Mouse (Mus musculus): ENCODE data around the gene Poll. TPM values are rescaled to one million over a fixed set of nuclear protein-coding genes. Genes with fewer than 3 reads are reported as not detected.
A peak's percentile ranks its signal among the peaks of the same experiment; 100 is the strongest.

The Poll gene
- total RNA-seq, 2 experiments from 2014 or later: 13.3 to 14.2 TPM

DNA sequence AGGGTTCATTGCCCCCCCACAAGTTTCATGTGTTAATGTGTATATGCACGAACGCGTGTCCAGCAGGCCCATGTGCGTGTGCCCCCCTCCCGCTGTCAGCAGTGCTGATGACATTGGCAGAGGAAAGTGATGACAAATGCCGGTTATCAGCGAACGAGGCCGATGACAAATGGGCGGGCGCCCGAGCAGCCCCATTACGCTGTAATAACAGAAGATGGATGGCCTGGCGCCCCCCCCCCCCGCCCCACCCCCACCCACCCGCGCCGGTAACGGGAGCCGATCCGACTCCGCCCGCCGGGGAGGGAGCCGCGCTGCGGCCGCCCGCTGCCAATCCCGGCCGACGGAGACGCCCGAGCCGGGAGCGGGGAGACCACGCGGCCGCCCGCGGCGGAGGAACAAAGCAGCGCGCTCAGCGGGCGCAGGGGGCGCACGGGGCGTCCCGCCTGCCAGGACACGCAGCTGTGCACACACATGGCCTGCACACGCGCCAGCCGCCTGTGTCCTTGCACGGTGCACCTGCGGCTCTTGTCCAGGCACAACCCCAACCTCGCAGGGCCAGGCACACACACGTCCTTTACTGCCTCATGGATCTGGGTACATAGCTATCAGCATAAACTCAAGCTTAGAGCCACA, 18.8 kb downstream of the Poll start:
- intact Hi-C loops (cut with DNase I): loop anchor here (10.0 kb wide), 1 partner anchor 107 kb away; no protein-coding TSS in a partner anchor
- DNase-seq: peak in 1 of 2 experiments; percentile 39

DNA sequence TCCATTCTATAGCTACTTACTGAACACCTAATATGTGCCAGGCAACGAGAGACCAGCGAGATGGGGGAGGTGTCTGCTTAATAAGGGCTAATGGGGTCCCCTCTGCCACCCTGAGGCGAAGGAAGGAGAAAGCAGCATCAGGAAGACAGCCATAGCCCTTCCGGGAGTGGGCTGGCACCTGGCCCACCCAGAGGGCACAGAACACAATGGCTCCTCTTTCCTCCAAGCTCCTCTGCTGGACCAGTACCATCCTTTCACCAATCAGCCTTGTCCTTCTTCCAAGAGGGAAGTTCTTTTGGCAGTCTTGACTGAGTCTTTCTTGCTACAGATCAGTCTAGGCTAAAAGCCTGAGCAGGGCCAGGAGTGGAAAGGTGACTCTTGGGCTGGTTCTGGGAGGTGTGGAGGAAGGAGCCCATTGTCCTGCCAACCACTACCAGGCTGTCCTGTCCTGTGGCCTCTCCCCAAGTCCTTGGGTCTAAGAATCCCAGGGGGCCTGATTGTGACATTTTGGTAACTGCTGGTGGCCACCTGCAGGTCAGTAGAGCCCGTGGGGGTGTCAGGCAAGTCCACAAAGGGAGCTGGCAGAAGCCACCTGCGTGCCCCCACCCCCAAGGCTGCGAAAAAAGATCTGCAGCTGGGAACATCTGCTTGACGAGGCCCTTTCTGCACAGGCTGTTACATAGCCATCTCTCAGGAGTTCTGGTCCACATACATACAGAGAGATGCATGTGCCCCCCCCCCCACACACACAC, 19.5 kb downstream of the Poll start:
- no peak for DNase-seq
- intact Hi-C loops (cut with DNase I): loop anchor here (10.0 kb wide), 1 partner anchor 106 kb away; no protein-coding TSS in a partner anchor

- intact Hi-C loops (cut with DNase I): no loop called here
- peak in 1 of 2 experiments; percentile 40 for DNase-seq
Measured at GRCm38 (mm10) chr19:45537505-45537904, 22.8 kb downstream of the Poll start.

- DNase-seq: no peak
- intact Hi-C loops (cut with DNase I): no loop called here
Measured at GRCm38 (mm10) chr19:45535929-45536328, 24.4 kb downstream of the Poll start.

DNA sequence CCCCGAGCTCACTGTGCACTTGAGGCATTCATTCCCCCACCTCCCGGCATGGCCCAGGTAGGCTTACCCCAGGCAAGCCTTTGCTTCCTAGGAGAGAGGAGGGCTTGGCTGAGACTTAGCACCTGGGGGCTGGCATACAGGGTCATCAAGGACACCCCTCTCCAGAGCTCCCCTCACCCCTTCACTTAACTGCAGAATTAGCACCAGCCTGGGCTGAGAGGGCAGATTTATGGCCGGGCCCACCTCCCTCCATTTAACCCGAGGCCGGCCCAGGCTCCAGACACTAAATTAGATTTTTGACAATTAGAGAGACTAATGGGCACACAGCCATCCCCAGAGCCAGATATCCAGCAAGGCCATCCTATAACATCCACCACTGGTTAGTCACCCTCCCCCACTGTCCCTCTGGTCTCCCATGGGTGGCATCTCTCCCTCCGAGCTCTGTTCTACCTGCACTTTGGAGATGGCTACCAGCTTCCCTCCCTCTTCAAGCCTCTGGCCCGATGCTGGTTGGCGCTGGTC, 25.1 kb downstream of the Poll start:
- intact Hi-C loops (cut with DNase I): no loop called here
- DNase-seq: no peak

DNA sequence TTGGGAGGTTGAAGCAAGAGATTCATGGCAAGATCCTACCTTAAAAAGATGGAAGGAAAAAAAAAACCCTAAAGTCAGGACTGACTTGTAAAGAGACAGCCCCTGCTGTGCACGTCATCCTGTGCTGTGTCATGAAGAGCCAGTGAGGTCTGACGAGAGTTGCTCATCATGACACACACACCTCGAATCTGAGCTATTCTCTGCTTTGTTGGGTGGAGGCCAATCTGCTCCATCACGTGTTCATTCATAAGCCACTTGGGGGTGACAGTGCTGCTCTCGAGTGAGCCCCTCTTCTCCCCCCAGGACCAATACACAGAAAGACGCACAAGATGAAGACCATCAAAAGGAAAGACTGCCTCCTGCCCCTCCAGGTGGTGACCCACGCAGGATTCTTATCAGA, 26.7 kb downstream of the Poll start:
- no peak for DNase-seq
- intact Hi-C loops (cut with DNase I): loop anchor here (5.0 kb wide), 1 partner anchor 36 kb away; no protein-coding TSS in a partner anchor

DNA sequence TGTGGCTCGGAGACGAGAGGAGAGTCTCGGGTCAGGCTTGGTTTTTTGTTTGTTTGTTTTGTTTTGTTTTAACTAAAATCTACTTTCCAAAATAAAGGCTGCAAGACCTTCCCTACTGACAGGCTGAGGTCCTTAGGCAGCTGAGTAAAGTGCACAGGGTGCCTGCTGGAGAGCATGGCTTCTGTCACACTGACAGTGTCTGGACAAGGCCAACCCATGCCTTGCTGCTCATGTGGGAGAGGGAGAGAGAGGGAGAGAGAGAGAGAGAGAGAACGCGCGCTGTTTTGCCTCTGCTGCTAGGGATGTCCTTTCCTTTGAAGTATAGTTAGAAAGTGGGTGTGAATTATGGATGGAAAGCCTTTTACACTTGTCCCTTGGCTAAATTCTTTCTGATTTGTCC, 28.8 kb downstream of the Poll start:
- intact Hi-C loops (cut with DNase I): loop anchor here (5.0 kb wide), 1 partner anchor 34 kb away; no protein-coding TSS in a partner anchor
- DNase-seq: no peak

DNA sequence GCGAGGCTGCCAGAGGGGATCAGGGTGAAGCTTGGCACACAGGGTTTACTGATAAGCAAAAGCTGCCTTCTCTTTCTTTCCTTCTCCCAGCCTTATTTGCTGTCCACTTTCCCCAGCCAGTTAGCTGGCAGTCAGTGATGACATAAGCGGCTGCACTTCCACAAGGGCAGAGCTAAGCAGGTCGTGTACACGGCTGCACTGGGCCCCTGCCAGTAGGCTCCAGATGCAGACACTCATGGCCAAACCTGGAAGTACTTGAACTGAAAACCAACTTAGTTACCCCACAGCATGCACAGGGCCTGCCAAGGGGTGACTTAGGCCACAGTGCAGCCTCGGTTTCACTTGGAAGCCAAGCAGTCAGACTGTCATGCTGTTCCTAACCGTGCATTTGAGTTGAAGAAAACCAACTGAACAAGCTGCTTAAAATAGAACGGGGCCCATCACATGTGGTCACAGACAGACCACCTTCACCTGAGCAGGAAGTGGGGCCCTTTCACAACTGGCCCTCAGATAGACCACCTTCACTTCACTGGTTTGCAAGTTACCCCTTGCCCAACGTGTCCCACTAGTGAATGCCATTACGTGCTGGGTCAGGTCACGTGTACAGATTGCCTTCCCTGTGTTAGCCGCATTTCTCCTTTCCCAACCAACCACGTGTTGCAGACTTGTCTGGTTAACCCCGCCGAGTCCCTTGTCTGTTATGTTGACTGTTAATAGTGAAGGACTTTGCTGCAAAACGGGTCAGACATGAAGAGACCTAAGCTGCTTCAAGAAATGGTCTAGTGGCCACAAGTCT, 29.9 kb downstream of the Poll start:
- intact Hi-C loops (cut with DNase I): loop anchor here (5.0 kb wide), 1 partner anchor 33 kb away; no protein-coding TSS in a partner anchor

GRCm38 (mm10) chr19:45529294-45529693, 31.0 kb downstream of the Poll start:
- intact Hi-C loops (cut with DNase I): loop anchor here (5.0 kb wide), 1 partner anchor 42 kb away; no protein-coding TSS in a partner anchor
- no peak for DNase-seq

More for the DNA sequence above, 29.9 kb downstream of the Poll start:
- DNase-seq: no peak

- no peak for DNase-seq
- intact Hi-C loops (cut with DNase I): loop anchor here (5.0 kb wide), 1 partner anchor 41 kb away; no protein-coding TSS in a partner anchor
Measured at GRCm38 (mm10) chr19:45527931-45528534, 32.3 kb downstream of the Poll start.

DNA sequence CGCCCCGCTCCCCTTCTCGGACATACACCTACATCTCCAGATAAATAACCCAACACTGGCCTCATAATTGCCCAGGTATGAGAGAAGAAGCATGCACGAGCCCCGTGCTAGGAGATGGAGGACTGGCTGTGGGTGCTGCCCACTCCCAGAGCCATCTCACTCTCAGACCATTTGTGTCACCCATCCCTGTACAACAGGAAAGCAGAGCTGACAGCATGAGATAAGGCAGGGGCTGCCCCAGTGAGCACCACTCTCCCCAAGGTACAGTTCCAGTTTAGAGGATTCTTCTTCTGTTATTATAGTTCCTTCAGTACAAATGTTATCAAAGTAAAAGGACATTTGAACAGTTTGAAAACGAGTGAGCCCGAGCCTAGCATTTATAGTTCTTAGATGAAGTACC, 32.9 kb downstream of the Poll start:
- intact Hi-C loops (cut with DNase I): loop anchor here (5.0 kb wide), 1 partner anchor 40 kb away; no protein-coding TSS in a partner anchor
- DNase-seq: peak in 1 of 2 experiments; percentile 11

GRCm38 (mm10) chr19:45516264-45516663, 44.1 kb downstream of the Poll start:
- intact Hi-C loops (cut with DNase I): no loop called here

GRCm38 (mm10) chr19:45515341-45515740, 45.0 kb downstream of the Poll start:
- no peak for DNase-seq
- intact Hi-C loops (cut with DNase I): no loop called here

More at GRCm38 (mm10) chr19:45516264-45516663, 44.1 kb downstream of the Poll start:
- no peak for DNase-seq

DNA sequence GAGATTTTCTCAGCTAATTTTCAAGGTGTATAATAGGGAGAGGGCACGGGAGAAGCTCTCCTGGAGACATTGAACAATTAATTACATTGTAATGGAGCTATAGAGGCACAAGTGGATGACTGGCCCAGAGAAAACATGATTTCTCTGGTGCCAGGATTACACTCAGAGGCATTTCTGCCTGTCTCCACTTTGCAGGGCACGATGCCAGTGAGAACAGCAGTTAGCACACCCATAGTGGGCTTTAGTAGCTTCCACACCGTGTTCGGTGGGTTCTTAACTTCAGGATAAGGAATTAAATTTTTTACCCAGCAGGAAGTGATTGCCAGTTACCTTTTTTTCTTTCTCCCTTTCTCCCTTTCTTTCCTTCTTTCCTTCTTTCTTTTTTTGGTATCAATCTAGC, 48.9 kb downstream of the Poll start:
- intact Hi-C loops (cut with DNase I): no loop called here
- DNase-seq: no peak

DNA sequence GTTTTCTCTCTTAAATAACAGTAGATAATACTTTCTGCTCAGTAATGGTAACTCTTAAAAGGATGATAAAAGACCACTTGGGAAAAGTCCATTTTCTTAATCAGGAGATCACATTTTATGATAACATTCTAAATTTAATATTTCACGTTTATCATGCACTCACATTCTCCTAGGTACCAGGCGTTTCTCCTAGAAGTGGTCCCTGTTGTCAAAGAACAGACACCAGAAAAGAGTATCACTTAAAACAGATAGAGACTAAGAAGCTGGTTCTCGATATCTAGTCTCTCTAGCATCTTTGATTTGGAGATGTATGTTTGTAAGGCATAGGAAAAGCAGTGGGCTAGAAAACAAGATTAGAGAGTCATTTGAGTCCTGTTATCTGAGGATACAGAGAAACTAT, 49.7 kb downstream of the Poll start:
- intact Hi-C loops (cut with DNase I): no loop called here
- no peak for DNase-seq

- intact Hi-C loops (cut with DNase I): no loop called here
- no peak for DNase-seq
Measured at GRCm38 (mm10) chr19:45507531-45507930, 52.8 kb downstream of the Poll start.

DNA sequence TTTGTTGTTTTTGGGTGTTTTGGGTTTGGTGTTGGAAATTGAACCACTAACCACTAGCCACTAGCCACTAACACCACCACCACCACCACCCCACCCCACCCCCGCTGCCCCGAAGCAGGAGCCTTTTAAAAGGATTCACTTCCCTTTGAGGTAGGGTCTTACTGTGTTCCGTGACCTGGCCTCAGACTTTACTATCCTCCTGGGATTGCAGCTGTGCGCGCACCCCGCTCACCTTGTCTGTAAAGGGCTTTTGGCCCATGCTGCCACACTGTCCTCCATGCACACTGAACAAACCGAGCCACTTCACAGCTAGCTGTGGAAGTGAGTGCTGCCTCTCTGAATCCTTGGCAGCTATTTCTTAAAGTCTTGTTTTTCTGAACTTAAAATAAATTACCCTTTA, 54.9 kb downstream of the Poll start:
- no peak for DNase-seq
- intact Hi-C loops (cut with DNase I): no loop called here
